Comparison of ENCODE assay signal across 8 mouse cellular contexts in the genomic region with DNA sequence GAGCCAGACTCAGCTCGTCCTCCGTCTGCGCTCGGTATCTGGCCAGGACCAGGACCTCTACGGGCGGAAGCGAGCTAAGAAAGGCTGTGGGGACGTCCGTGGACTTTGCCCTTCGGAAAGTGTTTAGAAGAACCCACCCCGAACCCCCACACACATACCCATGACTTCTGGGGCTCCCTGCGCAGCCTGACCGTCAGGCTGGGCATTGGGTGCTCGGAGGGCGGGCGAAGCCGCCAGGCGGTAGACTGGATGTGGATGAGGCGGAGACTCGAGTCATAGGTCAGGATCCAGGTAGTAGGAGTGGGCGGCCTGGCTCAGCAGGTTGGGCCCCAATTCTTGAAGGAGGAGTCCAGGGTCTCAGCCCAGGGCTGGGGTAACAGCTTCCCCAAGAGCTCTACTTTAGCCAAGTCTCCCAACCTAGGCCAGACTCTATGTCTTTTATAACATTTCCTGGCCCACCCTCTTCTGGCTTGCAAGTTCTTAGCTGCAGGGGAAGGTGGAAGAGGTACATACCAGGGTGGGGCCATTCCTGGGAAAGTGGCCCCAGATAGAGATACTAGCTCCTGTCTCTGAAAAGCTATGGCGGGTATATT. TPM values are rescaled to one million over a fixed set of nuclear protein-coding genes. Genes with fewer than 3 reads are reported as not detected.
DNase-seq lines count a peak whose midpoint lies in the region; ATAC-seq lines count a peak whose summit lies in the region.

A gene (minus strand): TSS at position 425 of the 593 bp plus-strand sequence.

- H3K4me2 ChIP-seq in kidney, embryonic 14.5 days (replicated peaks; ENCODE audit: low read depth, low read length): peak within 1 kb of the TSS; percentile 98

- peak; percentile 21 for ATAC-seq in granulocyte monocyte progenitor cell, adult 5-6 weeks (replicated peaks; ENCODE audit: poor library complexity, severe bottlenecking)
- peak; percentile 22; the same call in 1 of the 2 replicates for ATAC-seq in kidney, embryonic 14.5 days (ENCODE audit: low FRiP score, low TSS enrichment)

- peaks cover 16% of the 10 kb centered on the region; the same call in 1 of the 2 replicates for H3K4me1 ChIP-seq in kidney, embryonic 14.5 days (ENCODE audit: control insufficient read depth, insufficient read depth, low read length)

- peak within 1 kb of the TSS; percentile 88 for H3K9ac ChIP-seq in kidney, embryonic 14.5 days (ENCODE audit: low read depth, low read length)

- H3K9me3 ChIP-seq in kidney, embryonic 14.5 days (ENCODE audit: control insufficient read depth, low read length): no peaks in the 10 kb centered on the region

- peaks cover 23% of the 10 kb centered on the region for H3K36me3 ChIP-seq in kidney, embryonic 14.5 days (ENCODE audit: control insufficient read depth, insufficient read depth, low read length)

- peak; percentile 40 for DNase-seq in CD4-positive, CD25-positive, alpha-beta regulatory T cell, adult 2 months (ENCODE audit: low read depth, low spot score)
- DNase-seq in T-cell, adult 2 months (ENCODE audit: low spot score): peak; percentile 13
- peak; percentile 38 for DNase-seq in lung, postnatal 10 days
- DNase-seq in testis, postnatal 14 days (ENCODE audit: low spot score): peak; percentile 40
- no peak for DNase-seq in ovary, adult 18-20 months (ENCODE audit: low spot score)
- DNase-seq in spleen, adult 18-20 months: no peak

- WGBS in kidney, embryonic 14.5 days: 5% methylated on average over 22 of the region's 22 CpGs

- no peaks in the 10 kb centered on the region for H3K27me3 ChIP-seq in kidney, embryonic 14.5 days (ENCODE audit: control insufficient read depth, insufficient read depth, low read length)

- H3K27ac ChIP-seq in kidney, embryonic 14.5 days (ENCODE audit: low read depth, low read length): peak within 1 kb of the TSS; percentile 80

- peak within 1 kb of the TSS; percentile 61 for H3K4me3 ChIP-seq in kidney, embryonic 14.5 days (ENCODE audit: low read length)

RNA-seq across cellular contexts. Expression of the gene that starts here (rescaled TPM):
- 0.15 and 1.5 TPM in 2 replicates for total RNA-seq in granulocyte monocyte progenitor cell, adult 5-6 weeks (2014; fragmentation: Nextera tagmentation)
- total RNA-seq in granulocyte monocyte progenitor cell, adult 5-6 weeks (2017): 0.36 and 0.39 TPM in 2 replicates
- 7.3 and 8.7 TPM in 2 replicates for polyA plus RNA-seq in kidney, embryonic 14.5 days (2014; fragmentation: Nextera tagmentation; extraction: Ambion mirVana)

Comparison
In these comparisons a context has a peak if more than half of its experiments do, and no peak if none do; other contexts are left out.
1. DNase-seq: peak in CD4-positive, CD25-positive, alpha-beta regulatory T cell, adult 2 months (single experiment), T-cell, adult 2 months (single experiment), lung, postnatal 10 days (single experiment) and testis, postnatal 14 days (single experiment); none in ovary, adult 18-20 months (single experiment) and spleen, adult 18-20 months (0 of 2).